Mouse (Mus musculus) ES-E14 (cell line): Measurements from ENCODE around the gene Ppox.

Experiments
- HCFC1 ChIP-seq: IDR thresholded peaks from 2 replicates; pipeline ENCODE4 v1.6.1; 2012; ENCODE audit warnings: low read length, inconsistent platforms, borderline replicate concordance; ENCODE audit not compliant: insufficient read depth
- MAFK ChIP-seq: IDR thresholded peaks from 2 replicates; pipeline ENCODE4 v1.6.1; 2014; ENCODE audit warnings: mild to moderate bottlenecking, low read depth, low read length, inconsistent platforms; ENCODE audit not compliant: insufficient read depth
- ZNF384 ChIP-seq: IDR thresholded peaks from 2 replicates; pipeline ENCODE4 v1.6.1; 2012; ENCODE audit warnings: low read depth, low read length, inconsistent platforms

- no peak for TF ChIP-seq HCFC1
- TF ChIP-seq ZNF384: no peak
- TF ChIP-seq MAFK: no peak
These were observed 50.8 kb downstream of the Ppox start for GRCm38 (mm10) chr1:171230215-171230614.
